8 mouse cellular contexts compared by ENCODE assay signal in genomic region chr1:138507014-138507413, GRCm38 (mm10).
A peak's percentile ranks its signal among the peaks of the same experiment; 100 is the strongest.
DNase-seq lines count a peak whose midpoint lies in the region; ATAC-seq lines count a peak whose summit lies in the region.
"Had no signal": no experiment of that assay in that cellular context is flagged by ENCODE, and none has a peak within 500 bp of the region (broad histone marks: within the 10 kb centered on the region; RNA-seq: fewer than 3 reads in every experiment).

No protein-coding gene starts in this region.

- DNase-seq in 3T3-L1 (ENCODE audit: low read depth, low spot score) (peak; percentile 84), NIH3T3 (ENCODE audit: low read depth) (peak; percentile 79)
- peak; percentile 37 for DNase-seq in lung, postnatal 14 days
- no peak for DNase-seq in testis, postnatal 14 days (ENCODE audit: low spot score)
- DNase-seq in thymus, adult 18-20 months: no peak
- DNase-seq in layer of hippocampus, postnatal 14 days (ENCODE audit: low spot score in 2 of 2): no peak
- DNase-seq: gastrocnemius, postnatal 10 days had no signal

- no peak overlapping the region for H3K4me3 ChIP-seq in hindbrain, embryonic 16.5 days (ENCODE audit: low read length)

- H3K4me2 ChIP-seq in hindbrain, embryonic 16.5 days (ENCODE audit: low read length): no peak overlapping the region

- ATAC-seq in hindbrain, embryonic 16.5 days: peak; percentile 53; the same call in 1 of the 2 replicates

- H3K36me3 ChIP-seq in hindbrain, embryonic 16.5 days (ENCODE audit: control insufficient read depth, insufficient read depth, low read length): no peaks in the 10 kb centered on the region

- no peaks in the 10 kb centered on the region for H3K27me3 ChIP-seq in hindbrain, embryonic 16.5 days (replicated peaks; ENCODE audit: control insufficient read depth, insufficient read depth, low read length)

- H3K27ac ChIP-seq in hindbrain, embryonic 16.5 days (ENCODE audit: low read depth, low read length): no peak overlapping the region

- peaks cover 7% of the 10 kb centered on the region for H3K4me1 ChIP-seq in hindbrain, embryonic 16.5 days (ENCODE audit: control insufficient read depth, insufficient read depth, low read depth, low read length)

- WGBS in hindbrain, embryonic 16.5 days: 26% methylated on average over 4 of the region's 4 CpGs

- H3K9me3 ChIP-seq in hindbrain, embryonic 16.5 days (ENCODE audit: control insufficient read depth, low read length): no peaks in the 10 kb centered on the region

- no peak overlapping the region for H3K9ac ChIP-seq in hindbrain, embryonic 16.5 days (ENCODE audit: low read depth, low read length)

Comparison
In these comparisons a context has a peak if more than half of its experiments do, and no peak if none do; other contexts are left out.
1. DNase-seq: peak in 3T3-L1 (single experiment), NIH3T3 (single experiment) and lung, postnatal 14 days (single experiment); none in testis, postnatal 14 days (single experiment), thymus, adult 18-20 months (0 of 2) and layer of hippocampus, postnatal 14 days (0 of 2).